Mouse (Mus musculus): ENCODE results near the gene Dlgap1. TPM values are rescaled to one million over a fixed set of nuclear protein-coding genes. Genes with fewer than 3 reads are reported as not detected.
"Not testable (repeated sequence)": the region's sequence is repeated elsewhere in the genome, so short reads cannot be mapped to it uniquely, and the experiment has no call there.

Gene Dlgap1
- polyA plus RNA-seq, 1 experiment from 2014 or later, result not detected

DNA sequence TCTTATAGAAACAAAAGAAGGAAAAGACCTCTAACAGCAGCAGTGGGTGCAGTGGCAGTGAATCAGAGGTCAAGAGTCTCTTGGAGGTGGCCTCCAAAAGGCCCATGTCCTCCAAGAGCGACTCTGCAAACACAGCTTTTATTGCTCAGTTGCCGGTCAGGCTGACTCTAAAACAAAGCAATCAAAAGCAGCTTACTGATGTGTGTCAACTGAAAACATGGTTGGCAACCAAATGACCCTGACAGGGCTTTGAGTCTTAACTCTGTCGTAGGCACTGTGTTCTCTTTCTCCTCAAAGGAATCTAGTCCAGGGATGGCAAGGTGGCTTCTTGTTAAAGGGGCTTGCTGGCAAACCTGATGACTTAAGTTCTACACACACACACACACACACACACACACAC is 840.9 kb downstream of the Dlgap1 start:
- H3K27ac ChIP-seq, result no peak overlapping the region
- H3K36me3 ChIP-seq (ENCODE audit: inconsistent target), result no peaks in the 10 kb centered on the region
- no peak overlapping the region for H3K4me3 ChIP-seq (ENCODE audit: inconsistent target)
- WGBS (ENCODE audit: missing documents), result 100% methylated on average over 3 of the region's 3 CpGs
- no peaks in the 10 kb centered on the region for H3K79me2 ChIP-seq (ENCODE audit: inconsistent target)

DNA sequence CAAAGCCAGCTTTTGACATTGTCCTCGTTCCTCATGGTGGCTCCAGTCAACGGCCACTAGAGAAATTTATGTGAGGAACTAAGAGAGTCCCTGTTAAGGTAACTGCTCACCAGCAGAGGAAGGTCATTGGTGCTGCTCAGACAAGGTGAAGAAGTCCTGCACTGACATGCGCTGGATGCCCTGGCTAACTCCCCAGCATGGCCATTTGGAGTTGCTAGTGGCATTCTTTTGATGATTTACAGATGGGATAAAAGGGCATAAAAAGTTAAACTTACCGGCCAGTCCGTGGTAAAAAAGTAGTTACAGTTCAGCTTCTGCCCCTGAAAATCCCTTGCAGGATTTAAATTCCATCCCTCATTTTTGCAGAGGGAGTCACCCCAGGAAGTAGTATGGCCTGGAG is 841.9 kb downstream of the Dlgap1 start:
- WGBS (ENCODE audit: missing documents), result 94% methylated on average over 5 of the region's 5 CpGs
- H3K36me3 ChIP-seq (ENCODE audit: inconsistent target), result no peaks in the 10 kb centered on the region
- no peak overlapping the region for H3K4me3 ChIP-seq (ENCODE audit: inconsistent target)
- H3K27ac ChIP-seq, result no peak overlapping the region
- H3K79me2 ChIP-seq (ENCODE audit: inconsistent target), result no peaks in the 10 kb centered on the region

DNA sequence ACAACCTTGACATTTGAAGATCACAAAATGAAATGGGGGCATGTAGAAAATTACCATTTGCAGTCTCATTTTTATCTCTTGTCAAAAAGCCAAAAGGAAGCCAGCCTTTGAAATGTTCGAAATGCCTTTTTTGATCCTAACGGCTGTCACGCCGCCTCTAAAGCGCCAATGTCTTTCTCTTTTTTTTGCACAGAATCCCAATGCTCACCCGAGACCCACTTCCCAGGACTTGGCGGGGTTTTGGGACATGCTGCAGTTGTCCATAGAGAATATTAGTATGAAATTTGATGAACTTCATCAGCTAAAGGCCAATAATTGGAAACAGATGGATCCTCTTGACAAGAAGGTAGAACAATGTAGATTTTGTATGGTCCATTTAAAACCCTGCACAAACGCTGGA is 846.1 kb downstream of the Dlgap1 start:
- H3K4me3 ChIP-seq (ENCODE audit: inconsistent target), result no peak overlapping the region
- WGBS (ENCODE audit: missing documents), result 87% methylated on average over 8 of the region's 8 CpGs
- no peaks in the 10 kb centered on the region for H3K36me3 ChIP-seq (ENCODE audit: inconsistent target)
- H3K27ac ChIP-seq, result no peak overlapping the region
- no peaks in the 10 kb centered on the region for H3K79me2 ChIP-seq (ENCODE audit: inconsistent target)

DNA sequence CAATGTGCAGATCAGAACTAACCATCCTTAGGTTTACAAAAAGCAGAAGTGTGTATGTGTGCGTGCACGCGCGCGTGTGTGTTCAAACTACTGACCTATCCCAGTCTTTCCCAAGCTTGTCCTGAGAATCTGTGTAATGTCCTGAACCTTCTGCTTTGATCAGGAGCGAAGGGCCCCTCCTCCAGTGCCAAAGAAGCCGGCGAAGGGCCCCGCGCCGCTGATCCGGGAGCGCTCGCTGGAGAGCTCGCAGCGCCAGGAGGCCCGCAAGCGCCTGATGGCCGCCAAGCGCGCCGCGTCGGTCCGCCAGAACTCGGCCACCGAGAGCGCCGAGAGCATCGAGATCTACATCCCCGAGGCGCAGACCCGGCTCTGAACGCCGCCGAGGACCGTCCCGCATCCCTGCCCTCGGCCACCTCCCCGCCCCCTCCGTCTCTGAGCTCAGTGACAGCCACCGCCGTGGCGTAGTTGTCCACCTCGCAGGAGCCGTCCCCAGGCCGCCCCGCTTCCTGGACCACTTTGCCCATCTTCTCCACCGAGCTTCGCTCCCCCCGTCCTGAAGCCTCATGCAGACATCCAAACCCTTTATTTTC is 849.1 kb downstream of the Dlgap1 start:
- Histone ChIP-seq H3K4me3 (ENCODE audit: inconsistent target) (no peak overlapping the region; the same call in 1 of the 2 replicates), H3K27ac (no peak overlapping the region), H3K79me2 (ENCODE audit: inconsistent target) (no peaks in the 10 kb centered on the region), H3K36me3 (ENCODE audit: inconsistent target) (no peaks in the 10 kb centered on the region)
- 3% methylated on average over 51 of the region's 51 CpGs for WGBS (ENCODE audit: missing documents)

DNA sequence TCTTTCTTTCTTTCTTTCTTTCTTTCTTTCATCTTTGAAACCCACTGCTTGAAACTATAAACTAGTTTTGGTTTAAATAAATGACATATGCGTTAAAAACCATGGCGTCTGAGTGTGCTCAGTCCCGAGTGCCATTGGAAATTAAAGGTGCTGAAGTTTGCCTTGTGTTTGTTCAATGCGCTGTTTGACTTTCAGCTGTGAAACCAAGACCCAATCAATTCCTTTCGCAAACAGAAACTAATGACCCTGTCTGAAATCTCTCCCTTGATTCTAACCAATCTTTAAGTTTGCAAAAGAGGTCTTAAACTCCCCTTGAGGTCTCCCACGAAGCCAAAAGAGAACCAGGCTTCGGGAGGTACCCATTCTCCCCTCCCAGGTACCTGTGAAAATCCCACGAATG is 854.2 kb downstream of the Dlgap1 start:
- Histone ChIP-seq H3K27ac (no peak overlapping the region), H3K4me3 (ENCODE audit: inconsistent target) (no peak overlapping the region), H3K79me2 (ENCODE audit: inconsistent target) (no peaks in the 10 kb centered on the region), H3K36me3 (ENCODE audit: inconsistent target) (no peaks in the 10 kb centered on the region)
- WGBS (ENCODE audit: missing documents), result 88% methylated on average over 8 of the region's 8 CpGs

DNA sequence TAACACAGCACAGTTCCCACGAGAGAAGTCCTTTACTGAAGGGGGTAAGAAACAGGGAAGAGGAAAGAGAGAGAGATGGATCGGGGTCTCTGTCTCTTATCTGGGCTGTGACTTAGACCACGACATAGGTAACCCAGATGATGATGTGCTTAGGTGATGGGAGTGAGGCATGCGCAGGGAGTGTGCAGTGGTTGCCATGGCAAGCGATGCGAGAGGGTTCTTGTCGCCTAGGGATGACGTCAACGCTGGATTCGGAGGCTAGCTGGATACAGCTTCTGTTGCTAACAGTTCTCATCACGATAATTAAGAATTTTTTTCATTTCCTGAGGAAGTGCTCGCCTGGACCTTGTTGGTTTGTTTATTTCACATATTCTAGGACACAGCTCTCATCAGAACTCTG is 857.4 kb downstream of the Dlgap1 start:
- no peak overlapping the region for H3K27ac ChIP-seq
- no peak overlapping the region for H3K4me3 ChIP-seq (ENCODE audit: inconsistent target)
- 84% methylated on average over 12 of the region's 12 CpGs for WGBS (ENCODE audit: missing documents)
- no peaks in the 10 kb centered on the region for H3K79me2 ChIP-seq (ENCODE audit: inconsistent target)
- H3K36me3 ChIP-seq (ENCODE audit: inconsistent target), result no peaks in the 10 kb centered on the region

DNA sequence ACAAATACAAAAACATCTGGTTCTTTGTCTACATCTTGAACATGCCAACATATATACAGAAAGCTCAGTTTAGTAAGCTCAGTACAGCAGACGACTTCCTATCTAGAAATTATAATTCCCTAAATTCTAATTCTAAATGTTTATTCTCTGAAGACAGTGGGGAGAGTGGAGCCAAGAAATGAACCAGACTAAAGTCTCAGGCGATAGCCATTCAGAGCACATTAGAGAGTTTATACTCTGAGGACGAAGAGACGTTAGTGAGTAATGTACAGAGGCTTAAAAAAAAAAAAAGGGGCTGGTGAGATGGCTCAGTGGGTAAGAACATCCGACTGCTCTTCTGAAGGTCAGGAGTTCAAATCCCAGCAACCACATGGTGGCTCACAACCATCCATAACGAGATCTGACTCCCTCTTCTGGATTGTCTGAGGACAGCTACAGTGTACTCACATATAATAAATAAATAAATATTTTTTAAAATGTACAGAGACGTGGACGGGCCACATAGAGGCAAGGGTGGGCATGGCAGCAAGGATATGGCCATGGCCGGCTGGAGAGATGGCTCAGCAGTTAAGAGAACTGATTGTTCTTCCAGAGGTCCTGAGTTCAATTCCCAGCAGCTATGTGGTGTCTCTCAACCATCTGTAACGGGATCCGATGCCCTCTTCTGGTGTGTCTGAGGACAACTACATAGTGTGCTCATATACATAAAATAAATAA is 858.7 kb downstream of the Dlgap1 start:
- not testable (repeated sequence) for H3K4me3 ChIP-seq (ENCODE audit: inconsistent target); H3K79me2 ChIP-seq (ENCODE audit: inconsistent target); H3K36me3 ChIP-seq (ENCODE audit: inconsistent target); H3K27ac ChIP-seq
- 83% methylated on average over 9 of the region's 11 CpGs for WGBS (ENCODE audit: missing documents)

DNA sequence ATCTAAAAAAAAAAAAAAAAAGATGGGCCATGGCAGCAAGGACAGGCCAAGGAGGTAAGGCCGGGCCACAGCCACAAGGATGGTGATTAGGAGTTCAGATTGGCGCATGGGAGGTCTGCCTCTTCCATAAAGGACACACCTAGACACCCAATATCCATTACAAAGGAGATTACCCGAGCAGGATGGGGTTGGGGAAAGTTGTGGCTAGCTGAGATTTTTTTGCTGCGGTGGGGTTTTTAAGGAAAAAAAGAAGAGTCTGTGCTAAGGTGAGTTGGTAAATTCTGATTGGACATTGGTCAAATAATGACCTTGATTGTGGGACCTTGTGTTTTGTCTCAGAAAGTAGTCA is 859.3 kb downstream of the Dlgap1 start:
- Histone ChIP-seq H3K36me3 (ENCODE audit: inconsistent target) (no peaks in the 10 kb centered on the region), H3K27ac (peak overlapping the region; percentile 97; the same call in 1 of the 2 replicates), H3K4me3 (ENCODE audit: inconsistent target) (no peak overlapping the region), H3K79me2 (ENCODE audit: inconsistent target) (peaks cover under 1% of the 10 kb centered on the region; the same call in 1 of the 2 replicates)
- 96% methylated on average over 4 of the region's 4 CpGs for WGBS (ENCODE audit: missing documents)

DNA sequence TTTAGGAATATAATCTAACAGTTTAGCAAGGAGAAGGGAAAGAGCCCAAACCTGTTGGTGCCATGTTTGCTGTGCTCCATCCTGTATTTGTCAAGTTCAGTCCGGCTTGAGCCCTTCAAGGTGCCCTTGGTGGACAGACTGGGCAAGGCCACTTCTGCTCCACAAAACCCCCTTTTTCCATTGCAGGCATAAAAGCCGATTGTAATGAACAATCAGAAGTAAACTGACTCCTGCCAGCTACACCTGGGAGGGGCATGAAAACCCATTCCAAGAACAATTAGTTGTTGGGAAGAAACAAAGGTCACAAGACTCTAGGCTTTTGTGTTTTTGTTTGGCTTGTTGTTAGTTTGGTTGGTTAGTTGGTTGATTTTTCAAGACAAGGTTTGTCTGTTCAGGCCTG is 859.7 kb downstream of the Dlgap1 start:
- Histone ChIP-seq H3K79me2 (ENCODE audit: inconsistent target) (peaks cover 5% of the 10 kb centered on the region), H3K27ac (peak overlapping the region; percentile 97), H3K4me3 (ENCODE audit: inconsistent target) (no peak overlapping the region), H3K36me3 (ENCODE audit: inconsistent target) (no peaks in the 10 kb centered on the region)
- WGBS (ENCODE audit: missing documents), result 94% methylated on average over 2 of the region's 2 CpGs

DNA sequence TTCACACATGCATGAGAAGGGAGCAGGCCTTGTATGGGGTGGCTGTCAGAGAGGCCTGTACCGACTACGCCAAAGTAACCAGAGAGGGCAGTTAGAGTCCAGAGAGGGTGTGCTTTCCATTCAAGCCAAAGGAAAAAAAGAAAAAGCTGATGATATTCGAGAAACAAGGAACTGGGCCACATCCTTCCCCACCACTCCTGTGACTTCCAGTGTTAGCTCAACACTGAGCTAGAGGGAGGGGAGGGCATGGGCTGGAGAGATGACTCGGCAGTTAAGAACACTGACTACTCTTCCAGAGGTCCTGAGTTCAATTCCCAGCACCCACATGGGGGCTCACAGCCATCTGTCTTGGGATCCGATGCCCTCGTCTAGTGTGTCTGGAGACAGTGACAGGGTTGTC is 860.3 kb downstream of the Dlgap1 start:
- peak overlapping the region; percentile 97 for H3K27ac ChIP-seq
- WGBS (ENCODE audit: missing documents), result 64% methylated on average over 6 of the region's 6 CpGs
- no peaks in the 10 kb centered on the region for H3K36me3 ChIP-seq (ENCODE audit: inconsistent target)
- H3K79me2 ChIP-seq (ENCODE audit: inconsistent target), result peaks cover 11% of the 10 kb centered on the region
- H3K4me3 ChIP-seq (ENCODE audit: inconsistent target), result no peak overlapping the region

DNA sequence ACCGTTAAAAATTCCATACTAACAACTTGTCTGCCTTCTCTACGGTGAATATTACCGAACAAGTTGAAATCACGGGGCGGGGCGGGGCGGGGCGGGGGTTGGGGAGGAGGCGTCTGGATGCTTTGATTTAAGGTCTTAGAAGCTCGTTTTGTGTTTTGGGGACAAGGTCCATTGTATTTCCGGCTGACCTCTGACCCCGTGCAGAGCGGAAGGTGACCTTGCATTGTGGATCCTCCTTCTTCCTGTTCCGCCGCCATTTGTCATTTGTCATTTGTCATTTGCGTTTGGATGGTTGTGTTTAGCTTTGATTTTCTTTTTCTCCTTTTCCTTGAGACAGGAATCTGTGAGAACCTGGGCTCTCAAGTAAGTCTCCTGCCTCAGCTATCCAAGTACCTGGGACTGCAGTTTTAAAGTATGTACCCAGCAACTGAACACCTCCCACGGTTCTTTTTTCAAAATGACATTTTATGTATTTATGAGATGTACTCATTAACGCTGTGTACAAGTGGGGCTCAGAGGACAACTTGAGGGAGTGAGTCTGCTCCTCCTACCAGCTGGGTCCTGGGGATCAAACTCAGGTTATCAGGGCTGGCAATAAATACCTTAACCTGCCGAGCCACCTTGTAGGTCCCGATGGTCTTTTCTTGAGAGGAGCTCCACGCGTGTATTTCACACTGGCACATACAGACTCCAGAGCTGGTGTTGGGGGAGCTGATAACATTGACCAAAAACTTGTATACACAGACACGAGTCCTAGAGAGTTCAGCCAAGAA is 861.3 kb downstream of the Dlgap1 start:
- no peak overlapping the region for H3K4me3 ChIP-seq (ENCODE audit: inconsistent target)
- H3K79me2 ChIP-seq (ENCODE audit: inconsistent target), result peaks cover 20% of the 10 kb centered on the region
- 91% methylated on average over 17 of the region's 23 CpGs for WGBS (ENCODE audit: missing documents)
- H3K27ac ChIP-seq, result peak overlapping the region; percentile 97
- no peaks in the 10 kb centered on the region for H3K36me3 ChIP-seq (ENCODE audit: inconsistent target)

DNA sequence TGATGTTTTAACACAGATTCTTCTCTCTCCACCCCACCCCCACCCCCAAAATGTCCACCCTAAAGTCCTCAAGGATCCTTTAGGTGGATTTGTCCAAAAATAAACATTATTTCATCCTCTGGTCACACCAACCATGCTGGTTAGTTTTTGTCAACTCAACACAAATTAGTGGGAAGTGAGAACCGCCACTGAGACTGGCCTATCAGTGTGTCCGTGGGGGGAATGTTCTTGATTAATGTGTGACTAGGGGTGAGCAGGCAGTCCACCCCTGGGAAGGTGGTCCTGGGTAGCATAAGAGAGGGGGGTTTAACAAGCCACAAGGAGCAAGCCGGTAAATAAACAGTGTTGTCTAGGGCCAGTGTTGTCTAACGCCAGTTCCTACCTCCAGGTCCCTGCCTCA is 862.7 kb downstream of the Dlgap1 start:
- Histone ChIP-seq H3K79me2 (ENCODE audit: inconsistent target) (peaks cover 35% of the 10 kb centered on the region), H3K4me3 (ENCODE audit: inconsistent target) (no peak overlapping the region), H3K27ac (peak overlapping the region; percentile 97), H3K36me3 (ENCODE audit: inconsistent target) (no peaks in the 10 kb centered on the region)
- 61% methylated on average over 4 of the region's 4 CpGs for WGBS (ENCODE audit: missing documents)

DNA sequence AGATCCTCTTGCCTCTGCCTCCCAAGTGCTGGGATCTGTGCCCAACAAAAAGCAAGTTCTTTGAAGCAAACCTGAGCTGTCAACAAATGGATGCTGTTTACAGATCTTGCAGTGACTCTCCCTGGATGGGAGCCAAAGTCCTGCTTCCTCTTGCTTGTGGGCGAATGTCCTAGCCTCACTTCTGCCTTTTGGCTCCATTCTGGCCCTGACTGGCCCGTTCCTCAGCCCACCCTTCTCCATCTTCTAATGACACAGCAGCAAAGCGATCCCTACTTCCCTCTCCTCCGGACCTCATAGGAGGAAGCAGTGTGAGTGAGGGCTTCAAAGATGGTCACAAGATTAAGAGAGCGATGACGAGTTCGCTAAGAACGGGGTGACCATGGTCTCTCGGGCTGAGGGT is 863.7 kb downstream of the Dlgap1 start:
- Histone ChIP-seq H3K36me3 (ENCODE audit: inconsistent target) (no peaks in the 10 kb centered on the region), H3K27ac (peak overlapping the region; percentile 97), H3K4me3 (ENCODE audit: inconsistent target) (no peak overlapping the region), H3K79me2 (ENCODE audit: inconsistent target) (peaks cover 44% of the 10 kb centered on the region)
- whole genome bisulfite sequencing (ENCODE audit: missing documents), result 8% methylated on average over 9 of the region's 9 CpGs

DNA sequence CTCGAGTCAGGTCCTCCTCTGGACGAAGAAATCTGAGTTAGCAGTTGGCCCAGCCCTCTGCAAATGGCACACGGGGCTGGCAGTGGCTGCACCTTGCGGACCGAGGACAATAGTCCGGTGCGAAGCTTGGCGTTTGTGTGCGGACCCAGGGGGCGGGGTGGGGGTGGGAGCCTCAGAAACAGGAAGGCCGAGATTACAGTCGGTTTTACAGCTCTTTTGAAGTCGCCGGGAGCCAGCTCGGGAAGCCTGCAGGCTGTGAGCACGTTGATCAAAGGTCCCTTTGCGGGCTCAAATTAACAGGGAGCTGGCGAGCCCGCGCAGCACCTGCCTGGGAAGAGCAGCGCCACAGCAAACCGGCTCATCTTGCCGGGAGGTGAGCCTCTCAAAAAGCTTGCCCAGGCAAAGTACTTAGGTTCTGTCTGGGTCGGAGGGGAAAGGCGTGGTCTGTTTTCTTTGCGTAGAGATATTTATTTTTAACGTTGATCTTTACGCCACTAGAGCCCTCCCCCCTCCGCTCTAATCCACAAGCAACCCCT is 865.6 kb downstream of the Dlgap1 start:
- 6% methylated on average over 24 of the region's 29 CpGs for WGBS (ENCODE audit: missing documents)
- Histone ChIP-seq H3K79me2 (ENCODE audit: inconsistent target) (peaks cover 57% of the 10 kb centered on the region), H3K27ac (peak overlapping the region; percentile 97), H3K4me3 (ENCODE audit: inconsistent target) (peak overlapping the region; percentile 60), H3K36me3 (ENCODE audit: inconsistent target) (0 out of 2 replicates have a peak, but pooled peaks cover 4% of the 10 kb centered on the region)

Data from macrophage (primary cell).